Mouse (Mus musculus) lung, postnatal 25 days (tissue): ENCODE results near the gene Rbm47.
A peak's percentile ranks its signal among the peaks of the same experiment; 100 is the strongest.

Source experiments
- DNase-seq: peaks from one replicate; pipeline ENCODE4 v3.0.0; 2022; ENCODE audit warnings: low spot score

Gene Rbm47

GRCm38 (mm10) chr5:66085478-66085877, 87.4 kb downstream of the Rbm47 start:
- DNase-seq, result no peak

GRCm38 (mm10) chr5:66084541-66084940, 88.4 kb downstream of the Rbm47 start:
- DNase-seq, result no peak

GRCm38 (mm10) chr5:66083350-66083749, 89.6 kb downstream of the Rbm47 start:
- DNase-seq, result peak; percentile 58

DNA sequence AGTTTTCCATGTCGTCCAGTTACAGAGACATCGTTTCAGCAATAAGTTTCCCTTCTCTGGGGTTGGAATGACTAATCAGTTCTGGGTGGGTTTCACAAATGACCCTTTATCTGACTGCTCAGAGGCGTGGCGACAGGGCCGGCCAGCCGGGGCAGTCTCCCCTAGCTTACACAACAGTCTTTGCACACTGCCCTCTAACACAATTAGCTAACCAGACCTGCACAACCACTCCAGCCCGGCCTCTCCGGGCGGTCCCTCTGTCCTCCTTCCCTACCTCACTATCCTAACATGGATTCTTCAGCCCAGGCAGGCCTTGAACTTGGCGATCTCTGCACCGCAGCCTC, 90.7 kb downstream of the Rbm47 start:
- peak; percentile 61 for DNase-seq

- DNase-seq, result peak; percentile 43
These were observed 91.3 kb downstream of the Rbm47 start for GRCm38 (mm10) chr5:66081443-66082228.

DNA sequence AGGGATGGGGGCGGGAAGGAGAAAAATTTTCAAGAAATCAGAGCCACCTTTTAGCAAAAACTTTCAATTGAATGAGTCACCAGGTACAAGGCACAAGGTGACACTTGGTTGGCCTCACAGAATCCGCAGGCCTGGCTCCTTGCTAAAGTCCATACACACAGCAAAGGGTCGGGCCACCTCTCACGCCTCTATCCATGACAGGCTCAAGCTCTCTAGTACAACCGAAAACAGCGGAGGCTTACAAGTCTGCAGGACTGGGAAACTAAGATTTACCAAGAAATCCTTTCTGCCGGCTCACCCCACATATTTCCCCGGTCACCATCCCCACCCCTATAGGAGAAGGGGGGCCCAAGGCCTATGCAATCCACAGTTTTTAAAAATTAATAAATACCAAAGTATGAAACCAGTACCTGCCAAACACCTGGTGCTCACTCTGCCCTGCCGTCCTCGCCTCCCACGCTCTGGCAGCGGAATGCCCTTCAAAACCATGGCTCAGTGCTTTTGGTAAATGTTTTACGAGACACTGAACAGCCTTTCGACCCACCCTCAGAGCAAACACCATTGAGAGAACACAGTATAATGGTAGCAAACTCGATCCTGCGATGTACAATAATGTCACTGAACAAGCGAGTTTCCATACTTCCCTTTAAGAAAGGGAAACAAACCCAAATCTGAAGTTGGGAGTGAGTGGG, 92.2 kb downstream of the Rbm47 start:
- DNase-seq, result peak; percentile 67

DNA sequence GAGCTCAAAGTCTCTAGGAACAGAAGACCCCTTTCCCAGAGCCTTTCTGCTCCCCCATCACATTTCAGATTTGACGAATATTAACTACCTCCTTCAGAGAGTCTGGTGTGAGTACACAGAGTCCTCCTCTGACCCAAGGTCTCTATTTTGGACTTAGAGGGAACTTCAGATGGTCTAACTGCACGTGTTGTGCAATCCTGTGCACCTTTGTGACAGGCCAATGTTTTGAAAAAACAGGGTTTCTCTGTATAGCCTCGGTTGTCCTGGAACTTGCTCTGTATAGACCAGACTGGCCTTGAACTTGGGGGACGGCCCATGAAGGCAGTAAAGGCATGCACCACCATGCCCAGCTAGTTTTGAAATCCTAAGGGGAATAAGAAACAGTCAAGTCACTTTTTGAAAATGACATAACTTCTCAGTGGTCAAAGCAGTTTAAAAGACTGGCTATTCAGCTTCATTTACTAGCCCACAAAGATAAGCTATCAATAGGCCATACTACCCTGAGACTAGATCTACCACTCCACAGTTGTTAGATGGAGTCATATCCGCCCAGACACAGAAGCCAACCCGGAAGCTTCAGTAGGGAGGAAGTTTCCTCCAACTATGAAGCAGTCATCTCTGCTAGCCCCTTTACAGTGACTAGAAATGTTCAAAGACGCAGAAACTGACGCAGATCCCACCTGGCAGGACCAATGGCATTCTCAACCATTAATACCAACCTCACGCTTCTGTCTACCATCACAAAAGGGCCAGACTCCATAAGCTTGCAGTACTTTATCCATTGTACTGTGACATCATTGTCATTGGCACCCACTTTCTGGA, 93.3 kb downstream of the Rbm47 start:
- no peak for DNase-seq

DNA sequence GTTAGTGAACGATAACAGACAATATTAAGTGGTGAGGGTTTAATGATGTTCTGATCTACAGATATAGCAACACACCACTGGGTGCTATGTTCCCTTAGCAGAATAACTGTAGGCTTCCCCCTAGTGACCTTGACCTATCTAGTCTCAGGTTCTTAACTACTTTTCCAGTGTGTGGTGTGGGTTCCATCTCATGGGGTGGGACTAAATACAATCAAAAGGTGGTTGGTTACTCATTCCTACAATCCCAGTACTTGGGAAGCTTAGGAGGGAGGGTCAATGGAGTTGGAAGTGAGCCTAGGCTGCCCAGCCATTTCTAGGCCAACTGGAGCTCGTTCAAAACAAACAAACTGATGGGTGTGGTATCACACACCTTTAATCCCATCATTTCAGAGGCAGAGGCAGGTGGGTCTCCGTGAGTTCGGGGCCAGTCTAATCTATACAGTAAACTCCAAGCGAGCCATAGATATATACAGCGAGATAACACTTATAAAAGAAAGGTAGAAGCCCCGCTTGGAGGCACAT, 94.4 kb downstream of the Rbm47 start:
- no peak for DNase-seq

GRCm38 (mm10) chr5:66077416-66077815, 95.5 kb downstream of the Rbm47 start:
- DNase-seq, result peak; percentile 86

- no peak for DNase-seq
These were observed 96.1 kb downstream of the Rbm47 start for GRCm38 (mm10) chr5:66076685-66077301.

DNA sequence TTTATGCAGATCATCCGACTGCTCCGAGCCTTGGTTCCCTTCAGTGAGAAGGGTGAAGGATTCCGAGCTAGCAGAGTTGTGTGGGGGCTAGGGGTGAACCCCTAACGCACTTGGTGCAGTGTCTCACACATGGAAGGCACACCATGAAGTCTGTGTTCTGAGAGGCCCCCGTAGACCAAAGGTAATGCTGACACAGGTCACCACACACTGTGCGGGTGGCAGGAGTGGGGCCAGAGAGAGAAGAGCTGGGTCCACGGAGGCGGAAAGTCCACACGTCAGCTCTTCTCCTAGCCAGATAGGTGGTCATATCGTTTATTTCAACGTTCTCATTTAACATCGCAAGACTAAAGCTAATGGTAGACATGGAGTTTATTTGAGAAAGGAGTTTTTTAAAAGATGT, 97.0 kb downstream of the Rbm47 start:
- DNase-seq, result no peak

DNA sequence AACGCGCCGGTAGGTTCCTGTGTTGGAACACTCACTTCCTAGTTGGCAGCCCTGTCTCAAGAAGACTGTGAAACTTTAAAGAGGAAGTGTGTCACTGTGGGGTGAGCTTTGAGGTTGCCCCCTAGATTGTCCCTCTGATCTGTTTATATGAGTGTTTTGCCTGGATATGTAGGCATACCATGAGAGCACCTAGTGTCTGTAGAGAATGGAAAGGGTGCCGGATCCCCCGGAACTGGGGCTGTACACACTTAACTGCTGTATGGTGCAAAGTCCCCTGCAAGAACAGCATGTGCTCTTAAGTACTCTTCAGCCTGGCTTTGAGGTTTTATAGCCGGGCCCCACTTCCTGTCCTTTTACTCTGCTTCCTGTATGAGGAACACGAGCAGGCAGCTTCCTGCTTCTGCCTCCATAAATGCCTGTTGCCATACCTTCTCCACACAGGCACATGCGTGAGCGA, 97.9 kb downstream of the Rbm47 start:
- DNase-seq, result peak; percentile 69

DNA sequence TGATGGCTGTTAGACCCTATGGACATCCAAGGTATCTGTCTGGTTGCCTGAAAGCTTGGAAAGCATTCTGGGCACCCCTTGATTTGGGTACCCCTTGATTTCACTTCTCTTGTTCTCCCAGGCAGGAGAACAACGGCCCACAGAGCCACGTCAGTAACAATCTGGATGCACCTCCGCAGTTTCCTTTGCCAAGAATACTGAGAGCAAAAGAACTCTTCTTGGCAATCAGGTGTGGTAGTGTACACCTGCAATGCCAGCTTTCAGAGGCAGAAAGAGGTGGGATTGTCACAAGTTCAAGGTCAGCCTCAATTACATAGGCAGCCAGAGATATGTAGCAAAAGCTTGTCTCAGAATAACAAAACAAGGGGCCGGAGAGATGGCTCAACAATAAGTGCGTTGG, 98.7 kb downstream of the Rbm47 start:
- no peak for DNase-seq

DNA sequence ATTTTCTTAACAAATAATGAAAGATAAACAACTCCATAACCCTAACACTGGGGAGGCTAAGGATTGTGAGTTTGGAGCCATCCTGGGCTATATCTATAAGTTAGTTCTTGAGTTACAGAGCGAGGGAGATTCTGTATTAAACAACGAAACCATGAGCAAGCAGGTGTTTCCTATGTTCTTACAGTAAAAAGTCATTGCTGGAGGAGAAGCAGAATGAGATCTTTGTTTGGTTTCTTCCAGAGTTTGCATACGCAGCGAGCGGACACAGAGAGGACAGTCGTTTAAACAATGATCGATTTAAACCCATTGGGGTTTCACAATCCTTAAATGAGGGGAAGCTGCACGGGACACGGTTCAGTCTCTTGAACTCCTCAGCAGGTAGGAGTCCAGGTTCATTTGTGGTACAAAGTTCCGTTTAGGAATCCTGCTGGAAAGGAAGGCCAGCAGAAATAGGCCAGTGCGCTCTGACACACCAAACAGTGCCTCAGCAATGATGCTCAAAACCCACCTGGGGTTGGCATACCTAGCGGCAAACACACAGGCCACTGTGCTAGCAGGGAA, 99.2 kb downstream of the Rbm47 start:
- no peak for DNase-seq

DNA sequence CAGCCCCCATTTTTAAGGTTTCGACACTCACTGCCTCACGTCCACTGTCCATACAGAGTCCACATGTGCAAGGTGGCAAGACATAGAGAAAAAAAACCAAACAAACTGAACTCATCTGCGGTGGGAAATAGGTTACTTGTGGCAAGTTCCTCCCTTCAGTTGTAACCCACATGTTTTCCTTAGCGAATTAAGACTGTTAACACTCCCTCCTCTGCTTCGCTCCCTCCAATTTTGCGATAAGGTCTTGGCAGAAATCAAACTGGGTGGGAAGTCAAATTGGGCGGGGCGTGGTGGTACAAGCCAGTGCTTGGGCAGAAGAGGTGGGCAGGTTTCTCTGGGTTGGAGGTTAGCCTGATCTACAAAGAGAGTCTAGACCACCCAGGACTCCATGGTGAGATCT, 101.2 kb downstream of the Rbm47 start:
- no peak for DNase-seq

- DNase-seq, result no peak
These were observed 102.6 kb downstream of the Rbm47 start for GRCm38 (mm10) chr5:66070350-66070749.

- DNase-seq, result peak; percentile 65
These were observed 103.3 kb downstream of the Rbm47 start for GRCm38 (mm10) chr5:66069470-66070144.

- DNase-seq, result no peak
These were observed 103.8 kb downstream of the Rbm47 start for GRCm38 (mm10) chr5:66069133-66069469.

- no peak for DNase-seq
These were observed 104.6 kb downstream of the Rbm47 start for GRCm38 (mm10) chr5:66068068-66068920.

GRCm38 (mm10) chr5:66067219-66067618, 105.7 kb downstream of the Rbm47 start:
- no peak for DNase-seq

GRCm38 (mm10) chr5:66062930-66063220, 110.0 kb downstream of the Rbm47 start:
- DNase-seq, result no peak
